Comparison of ENCODE assay signal across 26 mouse cellular contexts in the genomic region with DNA sequence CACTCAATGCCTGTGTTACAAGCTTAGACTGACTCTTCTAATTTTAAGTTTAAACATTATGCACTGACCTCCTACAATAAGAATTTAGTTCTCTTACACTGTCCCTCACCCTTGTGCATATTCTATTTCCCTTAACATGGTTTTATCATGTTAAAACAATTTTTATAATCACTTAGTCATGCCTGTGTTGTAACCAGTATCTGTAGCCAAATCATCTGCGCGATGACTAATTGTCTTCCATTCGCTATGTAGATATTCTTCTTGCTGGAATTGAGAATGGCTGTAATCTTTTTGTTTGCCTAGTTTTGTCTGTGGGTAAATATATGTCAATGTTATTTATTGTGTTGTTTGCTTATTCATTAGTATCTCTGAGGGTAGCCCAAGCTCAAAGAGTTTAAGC.
"Had no signal": no experiment of that assay in that cellular context is flagged by ENCODE, and none has a peak within 500 bp of the region (broad histone marks: within the 10 kb centered on the region; RNA-seq: fewer than 3 reads in every experiment).

No protein-coding gene starts in this region.

- H3K36me3 ChIP-seq: heart, embryonic 10.5 days; heart, embryonic 12.5 days; hindbrain, embryonic 10.5 days; hindbrain, embryonic 12.5 days; kidney, embryonic 15.5 days; limb, embryonic 13.5 days; limb, embryonic 15.5 days; liver, embryonic 12.5 days had no signal

- H3K27me3 ChIP-seq: heart, embryonic 12.5 days; hindbrain, embryonic 12.5 days; kidney, embryonic 15.5 days; limb, embryonic 13.5 days; limb, embryonic 15.5 days; liver, embryonic 12.5 days had no signal

- ATAC-seq: hindbrain, embryonic 16.5 days; intestine, embryonic 16.5 days; liver, embryonic 12.5 days had no signal

- H3K9ac ChIP-seq: heart, embryonic 12.5 days; hindbrain, embryonic 12.5 days; hindbrain, embryonic 14.5 days; kidney, embryonic 15.5 days; limb, embryonic 13.5 days; limb, embryonic 15.5 days; liver, embryonic 12.5 days had no signal

- H3K4me3 ChIP-seq: gastrocnemius, adult 2 months; heart, embryonic 10.5 days; heart, embryonic 12.5 days; hindbrain, embryonic 10.5 days; hindbrain, embryonic 12.5 days; kidney, embryonic 15.5 days; limb, embryonic 13.5 days; limb, embryonic 15.5 days; liver, embryonic 12.5 days had no signal

- H3K4me2 ChIP-seq: heart, embryonic 12.5 days; hindbrain, embryonic 12.5 days; hindbrain, embryonic 14.5 days; kidney, embryonic 15.5 days; limb, embryonic 13.5 days; limb, embryonic 15.5 days; liver, embryonic 12.5 days had no signal

- DNase-seq: gastrocnemius, adult 2 months; gastrocnemius, postnatal 10 days; gastrocnemius, postnatal 25 days; heart, adult 18-20 months; heart, postnatal 10 days; heart, postnatal 4 days; kidney, adult 11 months; kidney, adult 2 months; kidney, adult 9 months; kidney, postnatal 14 days; kidney, postnatal 36 days; layer of hippocampus, adult 9-11 months; layer of hippocampus, postnatal 36 days; left cerebral cortex, postnatal 4 days had no signal

- H3K4me1 ChIP-seq: heart, embryonic 10.5 days; hindbrain, embryonic 10.5 days; hindbrain, embryonic 12.5 days; limb, embryonic 13.5 days; limb, embryonic 15.5 days; liver, embryonic 12.5 days had no signal

- H3K27ac ChIP-seq: gastrocnemius, adult 2 months; heart, embryonic 10.5 days; hindbrain, embryonic 10.5 days; hindbrain, embryonic 12.5 days; hindbrain, embryonic 14.5 days; kidney, embryonic 15.5 days; kidney, postnatal 0 days; limb, embryonic 13.5 days; limb, embryonic 15.5 days; liver, embryonic 12.5 days had no signal

- H3K9me3 ChIP-seq: heart, embryonic 10.5 days; heart, embryonic 12.5 days; hindbrain, embryonic 10.5 days; hindbrain, embryonic 12.5 days; kidney, embryonic 15.5 days; limb, embryonic 13.5 days; limb, embryonic 15.5 days; liver, embryonic 12.5 days had no signal
